Mouse (Mus musculus): ENCODE results near the gene Dnajb8. TPM values are rescaled to one million over a fixed set of nuclear protein-coding genes. Genes with fewer than 3 reads are reported as not detected.

Gene Dnajb8
- polyA plus RNA-seq, 1 experiment from 2014 or later = not detected

DNA sequence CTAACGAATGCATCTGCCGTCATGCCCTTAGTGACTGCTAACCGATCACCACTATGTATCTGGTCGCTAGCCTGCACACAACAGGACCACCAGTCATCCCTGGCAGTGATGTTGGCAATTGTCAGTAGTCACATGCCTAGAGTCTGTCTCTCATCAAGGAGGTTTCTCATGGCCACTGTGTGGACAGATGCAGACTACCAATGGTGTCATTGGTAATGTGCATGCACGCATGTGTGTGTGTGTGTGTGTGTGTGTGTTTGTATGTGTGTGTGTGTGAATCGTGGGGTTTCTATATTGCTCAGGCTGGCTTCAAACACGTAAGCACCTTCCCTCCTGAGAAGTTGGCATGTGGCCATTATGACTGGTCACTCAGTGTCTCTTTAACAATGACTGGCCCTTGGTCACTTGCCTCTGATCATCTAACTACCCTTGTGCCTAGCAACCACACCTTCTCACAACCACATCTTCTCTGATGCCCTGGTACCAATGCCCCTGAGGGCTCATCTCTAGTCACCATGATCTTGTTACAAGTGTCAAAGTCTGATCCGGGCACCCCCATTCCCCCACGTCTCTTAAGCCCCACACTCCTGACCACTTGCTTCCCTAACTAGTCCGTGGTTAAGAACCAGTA lies 14.6 kb upstream of the Dnajb8 start:
- Histone ChIP-seq H3K4me1 (replicated peaks) (peaks cover 3% of the 10 kb centered on the region; the same call in 1 of the 2 replicates), H3K4me3 (replicated peaks) (no peak overlapping the region), H3K4me2 (no peak overlapping the region), H3K27ac (no peak overlapping the region), H3K36me3 (no peaks in the 10 kb centered on the region), H3K9me3 (no peaks in the 10 kb centered on the region), H3K9ac (replicated peaks) (no peak overlapping the region), H3K27me3 (peaks cover 72% of the 10 kb centered on the region)
- 86% methylated on average over 10 of the region's 10 CpGs for WGBS
- no peak for ATAC-seq (ENCODE audit: insufficient number of reproducible peaks, insufficient read depth, low FRiP score, low TSS enrichment, low read depth)

DNA sequence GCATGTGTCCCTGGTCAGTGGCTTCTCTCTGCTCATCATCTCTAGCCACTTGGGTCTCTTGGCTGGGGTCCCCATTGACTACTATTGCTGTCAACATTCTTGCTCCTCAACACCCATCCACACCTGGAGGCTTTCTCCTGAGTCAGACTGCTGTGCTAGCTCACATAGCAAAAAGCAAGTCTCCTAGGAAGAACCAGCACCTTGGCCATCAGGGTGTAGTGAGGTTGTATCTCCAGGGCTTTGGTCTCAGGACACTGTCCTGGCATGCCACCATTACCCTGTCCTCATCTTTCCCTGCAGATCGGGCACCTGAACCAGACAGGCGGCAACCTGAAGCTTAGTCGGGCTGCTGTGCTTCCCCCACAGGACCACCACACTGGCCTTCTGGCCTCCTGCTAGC lies 13.7 kb upstream of the Dnajb8 start:
- no peaks in the 10 kb centered on the region for H3K9me3 ChIP-seq

GRCm38 (mm10) chr6:88209453-88209852 lies 12.6 kb upstream of the Dnajb8 start:
- H3K27me3 ChIP-seq = peaks cover 52% of the 10 kb centered on the region

More for the DNA sequence above, 13.7 kb upstream of the Dnajb8 start:
- Histone ChIP-seq H3K9ac (replicated peaks) (no peak overlapping the region), H3K27me3 (peaks cover 64% of the 10 kb centered on the region), H3K36me3 (no peaks in the 10 kb centered on the region), H3K4me3 (replicated peaks) (no peak overlapping the region), H3K27ac (no peak overlapping the region), H3K4me1 (replicated peaks) (peaks cover 3% of the 10 kb centered on the region; the same call in 1 of the 2 replicates), H3K4me2 (no peak overlapping the region)
- WGBS = 89% methylated on average over 3 of the region's 3 CpGs
- ATAC-seq (ENCODE audit: insufficient number of reproducible peaks, insufficient read depth, low FRiP score, low TSS enrichment, low read depth) = no peak

GRCm38 (mm10) chr6:88210182-88210581 lies 11.9 kb upstream of the Dnajb8 start:
- ATAC-seq (ENCODE audit: insufficient number of reproducible peaks, insufficient read depth, low FRiP score, low TSS enrichment, low read depth) = no peak
- Histone ChIP-seq H3K4me2 (no peak overlapping the region), H3K4me1 (replicated peaks) (no peaks in the 10 kb centered on the region), H3K27ac (no peak overlapping the region), H3K27me3 (peaks cover 45% of the 10 kb centered on the region), H3K4me3 (replicated peaks) (no peak overlapping the region), H3K9ac (replicated peaks) (no peak overlapping the region), H3K9me3 (no peaks in the 10 kb centered on the region), H3K36me3 (no peaks in the 10 kb centered on the region)
- 61% methylated on average over 3 of the region's 3 CpGs for WGBS

More at GRCm38 (mm10) chr6:88209453-88209852, 12.6 kb upstream of the Dnajb8 start:
- ATAC-seq (ENCODE audit: insufficient number of reproducible peaks, insufficient read depth, low FRiP score, low TSS enrichment, low read depth) = no peak
- Histone ChIP-seq H3K27ac (no peak overlapping the region), H3K9ac (replicated peaks) (no peak overlapping the region), H3K4me2 (no peak overlapping the region), H3K4me1 (replicated peaks) (0 out of 2 replicates have a peak, but pooled peaks cover under 1% of the 10 kb centered on the region), H3K36me3 (no peaks in the 10 kb centered on the region), H3K4me3 (replicated peaks) (no peak overlapping the region), H3K9me3 (no peaks in the 10 kb centered on the region)
- WGBS = 76% methylated on average over 5 of the region's 5 CpGs

GRCm38 (mm10) chr6:88215797-88216196 lies 6.3 kb upstream of the Dnajb8 start:
- 50% methylated on average over 6 of the region's 6 CpGs for WGBS
- Histone ChIP-seq H3K4me3 (replicated peaks) (no peak overlapping the region), H3K36me3 (no peaks in the 10 kb centered on the region), H3K27ac (no peak overlapping the region), H3K9ac (replicated peaks) (no peak overlapping the region), H3K9me3 (peaks cover 5% of the 10 kb centered on the region), H3K4me1 (replicated peaks) (no peaks in the 10 kb centered on the region), H3K4me2 (no peak overlapping the region), H3K27me3 (no peaks in the 10 kb centered on the region)
- no peak for ATAC-seq (ENCODE audit: insufficient number of reproducible peaks, insufficient read depth, low FRiP score, low TSS enrichment, low read depth)

DNA sequence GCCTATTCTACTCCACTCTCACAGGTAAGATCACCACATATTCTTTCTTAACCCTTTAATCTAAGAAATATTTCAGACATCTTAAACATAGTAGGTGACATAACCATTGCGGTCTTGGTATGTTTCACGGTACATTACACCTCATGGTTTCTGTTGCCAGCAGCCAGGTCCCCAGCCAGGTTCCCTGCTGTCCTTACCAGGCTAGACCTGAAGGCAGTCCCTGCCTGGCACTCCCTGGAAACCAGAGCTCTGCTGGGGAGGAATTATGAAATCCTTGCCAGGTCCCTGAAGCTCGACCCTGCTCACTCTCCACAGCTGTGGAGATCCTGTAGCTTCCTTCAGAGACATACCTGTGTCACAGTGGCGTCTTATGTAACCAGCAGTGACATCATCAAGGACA lies 5.9 kb upstream of the Dnajb8 start:
- peaks cover 5% of the 10 kb centered on the region for H3K9me3 ChIP-seq
- 79% methylated on average over 4 of the region's 4 CpGs for WGBS
- no peak overlapping the region for H3K27ac ChIP-seq
- no peaks in the 10 kb centered on the region for H3K4me1 ChIP-seq (replicated peaks)
- no peak overlapping the region for H3K4me2 ChIP-seq
- H3K4me3 ChIP-seq (replicated peaks) = no peak overlapping the region
- H3K27me3 ChIP-seq = 0 out of 2 replicates have a peak, but pooled peaks cover 2% of the 10 kb centered on the region
- H3K9ac ChIP-seq (replicated peaks) = no peak overlapping the region
- ATAC-seq (ENCODE audit: insufficient number of reproducible peaks, insufficient read depth, low FRiP score, low TSS enrichment, low read depth) = no peak
- no peaks in the 10 kb centered on the region for H3K36me3 ChIP-seq

DNA sequence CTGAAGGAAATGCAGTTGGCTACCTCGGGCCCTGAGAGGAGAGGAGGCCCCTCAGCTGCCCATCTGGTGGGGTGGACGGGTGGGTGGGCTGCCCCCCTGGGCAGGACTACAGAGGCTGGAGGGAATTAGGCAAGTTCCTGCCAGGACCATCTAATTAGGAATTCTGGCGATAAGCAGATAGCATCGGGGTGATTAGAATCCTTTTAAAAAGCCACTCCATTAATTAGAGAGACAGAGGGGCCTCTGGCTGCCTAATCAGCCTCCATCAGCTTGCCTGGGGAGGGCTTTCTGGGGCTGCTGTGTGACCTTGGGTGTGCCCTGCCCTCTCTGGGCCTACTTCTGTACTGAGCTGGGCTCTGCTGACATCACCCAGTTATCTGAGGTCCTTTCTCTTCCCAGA lies 3.0 kb upstream of the Dnajb8 start:
- no peak overlapping the region for H3K4me2 ChIP-seq
- no peaks in the 10 kb centered on the region for H3K36me3 ChIP-seq
- H3K27me3 ChIP-seq = peaks cover 2% of the 10 kb centered on the region; the same call in 1 of the 2 replicates
- WGBS = 6% methylated on average over 4 of the region's 4 CpGs
- H3K9me3 ChIP-seq = peaks cover 5% of the 10 kb centered on the region
- no peak overlapping the region for H3K9ac ChIP-seq (replicated peaks)
- no peak overlapping the region for H3K4me3 ChIP-seq (replicated peaks)
- no peak for ATAC-seq (ENCODE audit: insufficient number of reproducible peaks, insufficient read depth, low FRiP score, low TSS enrichment, low read depth)
- H3K27ac ChIP-seq = no peak overlapping the region
- H3K4me1 ChIP-seq (replicated peaks) = no peaks in the 10 kb centered on the region

DNA sequence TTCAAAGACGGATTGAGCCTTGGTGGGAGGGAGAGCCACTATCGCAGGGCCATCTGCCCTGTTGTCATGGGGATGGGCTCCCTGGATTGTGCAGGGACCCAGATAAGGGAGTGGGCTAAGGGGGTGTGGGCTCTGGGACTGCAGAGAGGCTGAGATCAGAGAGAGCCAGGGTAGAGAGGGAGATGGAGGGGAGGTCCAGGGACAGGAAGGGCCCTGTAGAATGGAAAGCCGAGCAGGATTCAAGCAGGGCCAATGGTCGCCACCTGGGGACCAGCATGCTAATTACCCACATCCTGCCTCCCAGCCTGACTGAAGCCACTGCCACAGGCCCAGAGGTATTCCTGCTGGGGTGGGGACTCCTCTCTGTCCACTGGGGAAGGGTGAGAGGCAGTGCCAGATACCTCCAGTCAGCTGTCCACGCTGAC lies 4.5 kb downstream of the Dnajb8 start:
- Histone ChIP-seq H3K4me2 (no peak overlapping the region), H3K27ac (no peak overlapping the region), H3K4me3 (replicated peaks) (no peak overlapping the region), H3K27me3 (no peaks in the 10 kb centered on the region; the same call in none of the 2 replicates), H3K4me1 (replicated peaks) (peaks cover 12% of the 10 kb centered on the region), H3K9ac (replicated peaks) (no peak overlapping the region), H3K36me3 (no peaks in the 10 kb centered on the region), H3K9me3 (no peaks in the 10 kb centered on the region)
- ATAC-seq (ENCODE audit: insufficient number of reproducible peaks, insufficient read depth, low FRiP score, low TSS enrichment, low read depth) = no peak
- WGBS = 15% methylated on average over 5 of the region's 5 CpGs

- no peak for ATAC-seq (ENCODE audit: insufficient number of reproducible peaks, insufficient read depth, low FRiP score, low TSS enrichment, low read depth)
- no peak overlapping the region for H3K27ac ChIP-seq
- WGBS = 42% methylated on average over 7 of the region's 7 CpGs
- no peak overlapping the region for H3K4me3 ChIP-seq (replicated peaks)
- no peaks in the 10 kb centered on the region; the same call in none of the 2 replicates for H3K27me3 ChIP-seq
- no peak overlapping the region for H3K4me2 ChIP-seq
- H3K36me3 ChIP-seq = no peaks in the 10 kb centered on the region
- H3K9me3 ChIP-seq = no peaks in the 10 kb centered on the region
- no peak overlapping the region for H3K9ac ChIP-seq (replicated peaks)
- H3K4me1 ChIP-seq (replicated peaks) = peaks cover 12% of the 10 kb centered on the region
Measured at GRCm38 (mm10) chr6:88227537-88227936, 5.5 kb downstream of the Dnajb8 start.

DNA sequence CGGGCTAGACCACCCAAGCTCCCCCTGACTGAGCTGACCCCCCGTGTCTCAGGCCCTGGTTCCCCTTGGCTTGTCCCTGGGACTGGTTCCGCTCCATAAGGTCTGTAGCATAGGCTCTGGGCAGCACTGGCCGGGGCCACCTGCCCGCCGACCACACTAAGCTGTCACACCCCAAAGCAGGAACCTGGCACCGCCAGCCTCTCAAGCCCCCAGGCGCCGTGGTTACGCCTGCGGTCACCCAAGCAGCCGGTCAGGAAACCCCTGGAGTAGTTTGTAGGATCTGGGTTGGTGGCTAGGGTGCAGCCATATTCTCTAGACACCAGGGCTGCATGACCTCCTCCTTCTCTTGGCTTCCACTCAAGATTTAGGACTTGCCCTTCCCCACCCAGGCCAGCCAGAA lies 7.2 kb downstream of the Dnajb8 start:
- Histone ChIP-seq H3K27me3 (peaks cover 14% of the 10 kb centered on the region), H3K4me3 (replicated peaks) (no peak overlapping the region), H3K9ac (replicated peaks) (no peak overlapping the region), H3K36me3 (no peaks in the 10 kb centered on the region), H3K27ac (no peak overlapping the region), H3K9me3 (no peaks in the 10 kb centered on the region), H3K4me2 (no peak overlapping the region), H3K4me1 (replicated peaks) (peaks cover 12% of the 10 kb centered on the region)
- no peak for ATAC-seq (ENCODE audit: insufficient number of reproducible peaks, insufficient read depth, low FRiP score, low TSS enrichment, low read depth)
- 83% methylated on average over 12 of the region's 12 CpGs for WGBS

DNA sequence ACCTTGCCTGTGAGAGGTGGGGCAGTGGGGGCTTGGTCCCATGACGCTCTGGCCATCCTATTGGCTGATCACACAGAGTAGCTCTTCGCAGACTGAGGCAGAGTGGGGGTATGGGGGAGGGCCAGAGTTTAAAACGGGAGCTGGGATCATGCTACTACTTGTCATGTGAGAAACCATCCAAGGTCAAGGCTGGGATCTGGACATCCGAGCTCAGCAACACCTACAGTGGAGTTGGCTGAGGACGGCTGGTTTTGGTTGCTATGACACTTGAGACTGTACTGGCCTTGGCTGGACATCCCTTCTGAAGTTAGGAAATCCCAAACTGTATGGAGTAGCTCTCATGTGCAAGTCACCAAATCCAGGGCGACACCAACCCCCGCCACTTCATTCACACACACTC lies 9.8 kb downstream of the Dnajb8 start:
- Histone ChIP-seq H3K27me3 (peaks cover 40% of the 10 kb centered on the region), H3K9me3 (no peaks in the 10 kb centered on the region), H3K27ac (no peak overlapping the region), H3K4me2 (no peak overlapping the region), H3K9ac (replicated peaks) (no peak overlapping the region), H3K36me3 (no peaks in the 10 kb centered on the region), H3K4me1 (replicated peaks) (peaks cover 15% of the 10 kb centered on the region), H3K4me3 (replicated peaks) (no peak overlapping the region)
- 75% methylated on average over 7 of the region's 7 CpGs for WGBS
- no peak for ATAC-seq (ENCODE audit: insufficient number of reproducible peaks, insufficient read depth, low FRiP score, low TSS enrichment, low read depth)

DNA sequence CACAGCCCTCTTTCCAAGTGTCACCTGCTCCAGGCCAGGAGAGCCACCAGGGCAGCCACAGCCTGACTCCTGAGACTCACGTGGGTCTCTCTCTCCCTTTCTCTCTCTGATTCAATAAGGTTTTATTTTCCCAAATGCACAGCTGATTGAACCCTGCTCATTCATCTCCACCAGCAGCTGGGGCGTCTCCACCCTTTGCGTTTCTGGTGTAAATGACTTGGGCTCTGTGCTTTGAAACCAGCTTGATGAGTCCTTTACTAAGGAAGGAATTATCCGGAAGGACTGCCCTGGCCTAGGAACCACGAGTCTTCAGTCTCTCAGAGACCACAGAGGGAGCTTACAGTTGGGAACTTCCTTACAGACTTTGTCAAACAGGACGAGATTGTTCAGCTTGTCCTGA lies 10.2 kb downstream of the Dnajb8 start:
- 68% methylated on average over 6 of the region's 6 CpGs for WGBS

More for the DNA sequence above, 10.2 kb downstream of the Dnajb8 start:
- Histone ChIP-seq H3K4me1 (replicated peaks) (peaks cover 14% of the 10 kb centered on the region), H3K27ac (no peak overlapping the region), H3K4me3 (replicated peaks) (no peak overlapping the region), H3K4me2 (no peak overlapping the region), H3K36me3 (no peaks in the 10 kb centered on the region), H3K9me3 (no peaks in the 10 kb centered on the region), H3K27me3 (peaks cover 44% of the 10 kb centered on the region), H3K9ac (replicated peaks) (no peak overlapping the region)
- ATAC-seq (ENCODE audit: insufficient number of reproducible peaks, insufficient read depth, low FRiP score, low TSS enrichment, low read depth) = no peak
